Mouse (Mus musculus) small intestine, adult 2 months (tissue): ENCODE measurements around the gene Gas1.

ENCODE experiments used
- CTCF ChIP-seq: fragments of 200-500 bp; IDR thresholded peaks from 2 replicates; pipeline ENCODE4 v1.5.1; 2012; ENCODE audit warnings: low read depth, mild to moderate bottlenecking, control low read depth, inconsistent platforms, low read length, moderate library complexity, mixed read lengths; ENCODE audit not compliant: insufficient replicate concordance, insufficient read length; ENCODE audit errors: extremely low read depth
- POLR2A ChIP-seq: fragments of 200-500 bp; IDR thresholded peaks from 2 replicates; pipeline ENCODE4 v1.6.1; 2012; ENCODE audit warnings: low read depth, mild to moderate bottlenecking, control low read depth, inconsistent platforms, low read length, moderate library complexity

DNA sequence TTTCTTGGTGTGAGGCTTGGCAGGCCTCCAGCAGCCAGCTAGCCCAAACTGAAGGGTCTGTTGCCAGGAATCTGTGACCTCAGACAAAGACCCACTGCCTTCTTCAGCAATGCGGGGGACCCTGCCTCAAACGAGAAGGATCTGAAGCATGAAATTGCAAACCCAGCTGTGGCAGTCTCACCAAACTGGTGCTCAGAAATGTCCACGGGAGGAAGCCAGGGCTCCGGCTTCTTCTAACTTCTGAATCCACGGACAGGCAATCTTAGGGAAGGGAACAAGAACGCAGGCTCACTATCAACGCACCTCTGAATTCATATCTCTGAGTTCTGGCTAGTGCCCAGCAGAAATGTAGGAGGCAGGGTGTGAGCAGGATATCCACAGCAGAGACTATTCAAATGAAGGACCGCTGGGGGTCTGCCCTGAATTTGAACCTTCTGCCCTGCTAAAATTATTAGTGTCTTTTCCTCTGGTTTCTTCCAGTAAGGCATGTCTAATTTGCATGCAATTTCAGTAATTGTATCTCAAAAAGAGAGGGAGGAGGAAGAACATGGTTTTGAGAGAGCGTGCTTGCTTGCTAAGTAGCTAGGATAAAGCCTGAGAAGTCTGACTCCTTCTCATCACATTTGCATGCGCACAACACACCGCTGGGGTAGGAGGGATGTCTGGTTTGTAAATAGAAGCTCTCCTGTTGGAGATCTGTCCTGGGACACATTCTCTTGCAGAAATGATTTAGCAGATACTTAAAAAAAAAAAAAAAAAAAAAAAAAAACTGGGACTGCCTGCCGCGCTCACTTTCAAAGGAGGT lies 51.5 kb downstream of the Gas1 start:
- TF ChIP-seq POLR2A (no peak), CTCF (no peak)
